Mouse (Mus musculus) MEL (cell line): ENCODE measurements around the gene Nmb.

Source experiments
- CTCF ChIP-seq, 3 experiments: IDR thresholded peaks in 2 of 3; conservative IDR thresholded peaks in 1 of 3; 2 replicates each; pipeline ENCODE4 v1.5.1; 2011 to 2012; ENCODE audit warnings: low read length in 3 of 3, low read depth in 2 of 3, mild to moderate bottlenecking in 2 of 3, improper control_type of control experiment in 1 of 3, inconsistent platforms in 1 of 3, mixed read lengths in 1 of 3, moderate library complexity in 1 of 3; ENCODE audit not compliant: control insufficient read depth in 1 of 3, insufficient read depth in 1 of 3, poor library complexity in 1 of 3, severe bottlenecking in 1 of 3
- EP300 ChIP-seq, 2 experiments: IDR thresholded peaks; 2 replicates each; pipeline ENCODE4 v1.6.1; 2011; ENCODE audit warnings: improper control_type of control experiment in 2 of 2, low read length in 2 of 2, low read depth in 1 of 2, mild to moderate bottlenecking in 1 of 2
- ETS1 ChIP-seq: IDR thresholded peaks from 2 replicates; pipeline ENCODE4 v1.6.1; 2012; ENCODE audit warnings: low read depth, mild to moderate bottlenecking, inconsistent platforms, low read length, improper control_type of control experiment, moderate library complexity
- GATA1 ChIP-seq: IDR thresholded peaks from 2 replicates; pipeline ENCODE4 v1.6.1; 2011; ENCODE audit warnings: low read depth, low read length, improper control_type of control experiment
- MAX ChIP-seq: IDR thresholded peaks from 2 replicates; pipeline ENCODE4 v1.6.1; 2011; ENCODE audit warnings: low read length, improper control_type of control experiment
- MXI1 ChIP-seq: IDR thresholded peaks from 2 replicates; pipeline ENCODE4 v1.6.1; 2011; ENCODE audit warnings: mild to moderate bottlenecking, low read depth, low read length, improper control_type of control experiment
- POLR2A ChIP-seq, 2 experiments: IDR thresholded peaks; 2 replicates each; pipeline ENCODE4 v1.6.1; 2011 to 2012; ENCODE audit warnings: low read length in 2 of 2, mild to moderate bottlenecking in 2 of 2, control low read depth in 1 of 2, improper control_type of control experiment in 1 of 2, low read depth in 1 of 2, moderate library complexity in 1 of 2; ENCODE audit not compliant: control insufficient read depth in 1 of 2, insufficient read depth in 1 of 2, poor library complexity in 1 of 2
- RCOR1 ChIP-seq: IDR thresholded peaks from 2 replicates; pipeline ENCODE4 v1.6.1; 2012; ENCODE audit warnings: low read depth, mild to moderate bottlenecking, inconsistent platforms, low read length, improper control_type of control experiment
- TAL1 ChIP-seq: IDR thresholded peaks from 2 replicates; pipeline ENCODE4 v1.6.1; 2012; ENCODE audit warnings: mild to moderate bottlenecking, inconsistent platforms, low read length, moderate library complexity, mixed read lengths
- ZNF384 ChIP-seq: IDR thresholded peaks from 2 replicates; pipeline ENCODE4 v1.6.1; 2012; ENCODE audit warnings: low read depth, mild to moderate bottlenecking, inconsistent platforms, low read length, improper control_type of control experiment

DNA sequence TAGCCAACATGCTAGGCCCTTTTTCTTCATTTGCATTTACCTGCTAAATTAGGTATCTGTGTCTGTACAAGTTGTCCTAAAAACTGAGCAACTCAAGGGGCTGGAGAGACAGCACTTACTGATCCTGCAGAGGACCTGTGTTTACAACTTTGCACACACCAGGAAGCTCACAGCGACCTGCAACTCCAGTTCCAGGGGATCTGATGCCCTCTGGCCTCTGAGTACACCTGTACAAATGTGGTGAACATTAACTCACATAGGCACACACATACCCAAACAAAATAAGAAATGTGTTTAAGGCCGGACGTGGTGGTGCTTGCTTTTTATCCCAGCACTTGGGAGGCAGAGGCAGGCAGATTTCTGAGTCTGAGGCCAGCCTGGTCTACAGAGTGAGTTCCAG lies 47.3 kb upstream of the Nmb start:
- no peak for TF ChIP-seq POLR2A (IDR thresholded peaks at IDR 0.05; ENCODE audit: control insufficient read depth in 1 of 2, insufficient read depth in 1 of 2, low read depth in 1 of 2, low read length in 2 of 2, poor library complexity in 1 of 2)
- no peak for TF ChIP-seq MXI1
- no peak for TF ChIP-seq EP300 (IDR thresholded peaks at IDR 0.05; ENCODE audit: low read depth in 1 of 2, low read length in 2 of 2)
- TF ChIP-seq TAL1 = no peak
- no peak for TF ChIP-seq CTCF (IDR thresholded peaks at IDR 0.05 in 2 of 3, conservative IDR thresholded peaks at IDR 0.05 in 1 of 3; ENCODE audit: control insufficient read depth in 1 of 3, insufficient read depth in 1 of 3, low read depth in 2 of 3, low read length in 3 of 3, poor library complexity in 1 of 3, severe bottlenecking in 1 of 3)
- TF ChIP-seq ETS1 = no peak
- no peak for TF ChIP-seq MAX
- TF ChIP-seq GATA1 = no peak
- no peak for TF ChIP-seq ZNF384
- TF ChIP-seq RCOR1 = no peak
